Mouse (Mus musculus): ENCODE results near the gene Csnk1e. TPM values are rescaled to one million over a fixed set of nuclear protein-coding genes. Genes with fewer than 3 reads are reported as not detected.

Gene Csnk1e
- polyA plus RNA-seq (2016; fragmentation: Nextera tagmentation; extraction: Ambion mirVana): 152 and 170 TPM in 2 replicates

DNA sequence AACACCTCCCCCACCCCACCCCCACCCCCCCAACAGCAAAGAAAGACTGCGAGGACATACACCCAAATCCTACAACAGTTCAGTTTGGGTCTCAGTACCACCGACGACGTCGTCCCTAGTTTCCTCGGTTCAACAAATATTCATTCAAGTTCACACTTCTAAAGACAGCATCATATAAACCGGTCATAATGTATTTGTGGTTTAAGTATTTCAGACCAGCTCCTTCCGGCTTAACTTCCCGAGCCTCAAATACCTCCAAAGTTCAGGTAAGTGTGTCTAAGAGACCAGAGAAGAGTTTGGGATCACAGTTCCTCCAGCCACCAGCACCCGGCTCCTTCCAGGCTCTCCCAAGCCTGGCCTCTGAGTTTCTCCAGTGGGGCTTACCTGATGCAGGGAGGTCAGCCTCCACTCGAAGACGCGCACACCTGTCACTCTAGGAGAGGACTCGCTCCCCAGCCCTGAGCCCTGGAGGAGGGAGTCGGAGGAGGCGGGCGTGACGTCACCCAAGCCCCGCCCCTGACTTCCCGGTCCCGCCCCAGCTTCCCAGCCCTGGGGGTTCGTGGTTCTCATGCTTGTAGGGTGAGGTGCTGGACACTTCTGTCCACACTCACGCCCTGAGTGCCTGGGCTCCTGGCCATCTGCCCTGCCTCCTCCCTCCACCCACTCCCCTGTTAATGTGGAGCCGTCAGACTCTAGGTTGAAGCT, at the start of gene Csnk1e:
Gene Csnk1e, minus strand, starts transcription at position 461 of the 705 bp plus-strand sequence.
- peaks cover 26% of the 10 kb centered on the region for H3K4me1 ChIP-seq
- peak within 1 kb of the TSS; percentile 58; the same call in 1 of the 2 replicates for H3K27ac ChIP-seq
- no peaks in the 10 kb centered on the region for H3K36me3 ChIP-seq
- peak; percentile 82 for DNase-seq (ENCODE audit: low spot score)
- WGBS: 4% methylated on average over 24 of the region's 24 CpGs
- no peaks in the 10 kb centered on the region for H3K9me3 ChIP-seq (replicated peaks)
- peak within 1 kb of the TSS; percentile 48 for H3K4me3 ChIP-seq
- H3K27me3 ChIP-seq (ENCODE audit: low read depth, poor library complexity, severe bottlenecking): peaks cover 24% of the 10 kb centered on the region

DNA sequence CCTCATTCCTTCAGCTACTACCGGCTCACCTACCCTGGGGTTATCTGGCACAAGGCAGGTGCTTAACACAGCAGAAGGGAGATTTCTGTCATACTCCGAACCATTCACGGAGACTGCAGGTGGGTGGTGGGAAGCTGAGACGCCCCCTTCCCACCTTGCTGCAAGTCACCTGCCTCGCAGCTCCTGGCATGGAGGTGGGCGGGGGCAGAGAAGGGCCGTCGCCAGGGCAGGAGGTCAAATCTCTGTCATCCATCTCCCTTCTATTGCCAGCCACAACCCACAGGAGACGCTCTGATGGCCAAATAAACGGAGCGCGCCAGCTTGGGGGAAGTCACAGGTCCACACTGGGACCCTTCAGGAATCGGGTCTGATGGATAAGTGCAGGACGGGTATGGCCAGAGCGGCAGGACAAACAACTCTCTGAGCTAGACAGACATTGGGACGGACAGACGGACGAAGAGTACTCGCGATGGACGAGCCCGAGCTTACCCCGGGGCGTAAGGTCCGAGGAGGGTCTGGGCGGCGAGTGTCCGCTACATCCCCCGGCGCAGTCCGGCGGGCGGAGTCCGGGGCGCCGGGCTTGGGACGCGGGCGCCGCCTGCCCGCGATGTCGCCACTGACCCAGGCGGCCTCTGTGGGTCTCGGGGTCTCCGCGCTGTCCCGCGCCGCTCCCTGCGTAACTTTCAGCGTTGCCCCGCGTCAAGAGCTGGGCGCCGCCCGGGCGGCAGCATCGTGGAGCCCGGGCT, 49.5 kb upstream of the Csnk1e start, which contains the start of gene Kcnj4:
Gene Kcnj4, minus strand, starts transcription at position 535 of the 746 bp plus-strand sequence.
- no peak for DNase-seq (ENCODE audit: low spot score)
- under 1% methylated on average over 59 of the region's 60 CpGs for WGBS

DNA sequence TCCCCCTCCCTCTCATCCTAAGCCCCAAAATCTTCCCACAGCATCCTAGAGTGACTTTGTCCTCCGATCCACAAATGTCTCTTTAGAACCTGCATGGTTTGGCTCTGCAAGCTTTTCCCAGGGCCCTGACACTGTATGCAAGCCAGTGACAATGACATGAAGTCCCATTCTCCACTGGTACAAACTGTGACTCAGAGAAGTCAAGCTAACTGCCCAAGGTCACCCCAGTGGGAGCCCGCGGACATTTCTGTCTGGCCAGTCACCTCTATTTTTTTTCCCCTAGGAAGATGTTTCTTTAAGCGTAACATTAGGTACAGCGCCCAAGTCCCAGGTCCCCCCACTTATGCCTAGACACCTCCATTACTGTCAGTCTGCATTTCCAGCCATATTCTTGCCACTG, 48.1 kb upstream of the Csnk1e start:
- Histone ChIP-seq H3K27ac (no peak overlapping the region), H3K9me3 (replicated peaks) (no peaks in the 10 kb centered on the region), H3K4me3 (no peak overlapping the region), H3K4me1 (peaks cover 34% of the 10 kb centered on the region), H3K36me3 (no peaks in the 10 kb centered on the region), H3K27me3 (ENCODE audit: low read depth, poor library complexity, severe bottlenecking) (peaks cover 100% of the 10 kb centered on the region)
- no peak for DNase-seq (ENCODE audit: low spot score)
- WGBS: 82% methylated on average over 5 of the region's 5 CpGs

More for the DNA sequence above, 49.5 kb upstream of the Csnk1e start, which contains the start of gene Kcnj4:
- H3K27ac ChIP-seq: peak within 1 kb of the TSS; percentile 79
- peaks cover 100% of the 10 kb centered on the region for H3K27me3 ChIP-seq (ENCODE audit: low read depth, poor library complexity, severe bottlenecking)
- H3K4me1 ChIP-seq: peaks cover 29% of the 10 kb centered on the region
- peak within 1 kb of the TSS; percentile 75 for H3K4me3 ChIP-seq
- H3K9me3 ChIP-seq (replicated peaks): no peaks in the 10 kb centered on the region
- no peaks in the 10 kb centered on the region for H3K36me3 ChIP-seq

DNA sequence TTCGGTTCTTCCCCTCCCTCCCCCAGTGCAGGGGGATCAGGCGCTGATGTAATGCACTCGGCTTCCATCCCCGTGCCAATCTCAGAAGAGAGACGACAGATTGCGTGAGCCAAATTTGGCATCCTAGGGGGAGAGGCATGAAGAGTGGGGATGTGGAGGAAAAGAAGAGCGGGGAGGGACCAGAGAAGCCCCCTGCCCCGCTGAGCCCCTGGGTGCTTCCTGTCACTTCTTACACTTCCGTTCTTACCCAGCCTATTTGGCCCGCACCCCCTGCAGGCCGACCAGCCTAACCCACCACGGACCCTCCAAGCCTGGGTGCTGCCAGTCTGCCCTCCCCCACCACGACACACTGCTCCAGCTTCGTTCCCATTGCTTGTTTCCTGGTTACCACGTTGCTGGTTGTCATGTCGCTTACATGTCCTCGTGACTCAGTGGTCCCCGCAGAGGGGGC, 47.5 kb upstream of the Csnk1e start:
- no peak overlapping the region for H3K4me3 ChIP-seq
- H3K4me1 ChIP-seq: peaks cover 34% of the 10 kb centered on the region
- no peaks in the 10 kb centered on the region for H3K36me3 ChIP-seq
- 16% methylated on average over 18 of the region's 18 CpGs for WGBS
- peaks cover 100% of the 10 kb centered on the region for H3K27me3 ChIP-seq (ENCODE audit: low read depth, poor library complexity, severe bottlenecking)
- DNase-seq (ENCODE audit: low spot score): no peak
- H3K9me3 ChIP-seq (replicated peaks): no peaks in the 10 kb centered on the region
- no peak overlapping the region for H3K27ac ChIP-seq

DNA sequence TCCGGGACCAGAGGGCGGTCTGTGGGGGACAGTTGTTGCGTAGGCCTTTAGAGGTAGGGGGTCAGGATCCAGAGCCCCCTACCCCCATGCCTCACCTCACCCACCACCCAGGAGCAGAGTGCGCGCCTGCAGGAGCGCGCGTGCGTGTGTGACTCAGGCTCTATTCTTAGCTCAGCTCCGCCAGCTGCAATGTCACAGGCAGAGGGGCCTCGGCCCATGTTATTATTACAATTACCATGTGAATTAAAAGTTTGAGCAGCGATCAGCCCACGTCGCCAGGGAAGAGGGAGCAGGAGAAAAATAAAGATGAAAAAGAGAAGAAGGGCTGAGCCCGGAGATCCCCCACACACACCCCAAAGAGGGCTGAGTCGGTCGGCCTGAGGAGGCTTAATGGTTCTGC, 44.7 kb upstream of the Csnk1e start:
- DNase-seq (ENCODE audit: low spot score): no peak
- 80% methylated on average over 17 of the region's 17 CpGs for WGBS
- Histone ChIP-seq H3K4me3 (no peak overlapping the region), H3K36me3 (no peaks in the 10 kb centered on the region), H3K27me3 (ENCODE audit: low read depth, poor library complexity, severe bottlenecking) (peaks cover 89% of the 10 kb centered on the region), H3K27ac (no peak overlapping the region), H3K4me1 (peaks cover 15% of the 10 kb centered on the region), H3K9me3 (replicated peaks) (no peaks in the 10 kb centered on the region)

DNA sequence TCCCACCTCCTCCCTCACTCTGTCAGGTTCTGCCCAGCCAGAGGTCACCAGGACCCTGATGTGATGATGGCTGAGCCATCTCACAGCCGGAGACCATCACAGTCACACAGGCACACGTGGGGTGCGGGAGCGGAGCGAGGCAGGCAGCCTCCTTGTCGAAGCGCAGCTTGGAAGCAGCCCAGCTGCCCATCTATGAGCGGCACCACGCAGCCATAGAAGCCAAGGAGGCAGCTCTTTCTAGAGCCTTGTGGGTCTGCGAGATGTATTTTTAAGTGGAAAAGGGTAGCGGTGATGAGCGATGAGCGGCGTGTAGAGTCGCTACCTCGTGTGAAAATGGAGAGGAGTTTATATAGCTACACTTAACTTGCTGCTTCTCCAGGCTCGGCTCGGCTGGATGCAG, 38.2 kb upstream of the Csnk1e start:
- no peaks in the 10 kb centered on the region for H3K4me1 ChIP-seq
- no peaks in the 10 kb centered on the region for H3K9me3 ChIP-seq (replicated peaks)
- no peak for DNase-seq (ENCODE audit: low spot score)
- WGBS: 51% methylated on average over 18 of the region's 18 CpGs
- H3K27me3 ChIP-seq (ENCODE audit: low read depth, poor library complexity, severe bottlenecking): peaks cover 86% of the 10 kb centered on the region
- H3K4me3 ChIP-seq: no peak overlapping the region
- H3K36me3 ChIP-seq: no peaks in the 10 kb centered on the region
- H3K27ac ChIP-seq: no peak overlapping the region

DNA sequence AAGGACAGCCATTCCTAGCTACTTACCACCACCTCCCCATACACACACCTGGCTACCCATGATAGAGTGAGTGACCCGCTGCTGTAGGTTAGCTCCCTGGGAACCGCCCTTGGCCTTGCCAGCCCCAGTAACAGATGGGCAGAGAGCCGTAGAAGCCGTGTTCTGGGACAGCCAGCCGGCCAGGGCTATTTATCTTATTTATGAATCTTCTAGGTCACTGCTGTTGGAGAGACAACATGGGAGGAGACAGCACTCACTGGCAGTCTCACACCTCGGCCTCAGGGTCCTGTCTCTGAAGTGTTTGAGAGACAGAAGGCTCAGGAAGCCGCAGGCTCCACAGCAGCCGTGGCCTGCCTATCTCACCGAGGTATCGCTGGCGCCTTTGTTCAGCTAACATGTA, 34.1 kb upstream of the Csnk1e start:
- no peaks in the 10 kb centered on the region for H3K4me1 ChIP-seq
- H3K27me3 ChIP-seq (ENCODE audit: low read depth, poor library complexity, severe bottlenecking): peaks cover 61% of the 10 kb centered on the region
- WGBS: 77% methylated on average over 11 of the region's 11 CpGs
- no peak for DNase-seq (ENCODE audit: low spot score)
- H3K27ac ChIP-seq: no peak overlapping the region
- H3K36me3 ChIP-seq: no peaks in the 10 kb centered on the region
- no peak overlapping the region for H3K4me3 ChIP-seq
- no peaks in the 10 kb centered on the region for H3K9me3 ChIP-seq (replicated peaks)

DNA sequence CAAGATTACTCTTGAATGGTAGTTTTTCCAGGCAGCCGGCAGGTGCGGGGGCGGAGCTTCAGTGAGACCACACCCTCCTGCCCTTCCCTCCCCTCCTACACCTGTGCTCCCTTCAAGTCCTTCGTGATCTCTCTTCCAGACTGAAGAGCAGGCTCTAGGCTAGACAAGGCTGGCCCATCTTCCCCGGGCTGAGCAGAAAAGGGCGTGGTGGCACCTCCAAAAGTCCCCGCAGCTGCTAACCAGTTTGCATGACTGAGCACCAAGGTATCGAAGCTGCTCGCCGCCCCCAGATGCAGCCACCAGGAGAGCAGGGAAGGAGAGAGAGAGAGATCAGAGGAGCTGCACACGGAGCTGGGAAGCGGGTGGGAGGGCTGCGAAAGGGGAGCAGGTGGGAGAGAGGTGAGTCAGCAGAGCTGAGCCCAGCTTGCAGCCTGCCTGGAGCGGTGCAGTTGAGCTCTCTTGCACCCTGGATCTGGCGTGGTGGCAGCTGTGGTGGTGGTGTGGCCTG, 25.9 kb upstream of the Csnk1e start:
- Histone ChIP-seq H3K4me1 (0 out of 2 replicates have a peak, but pooled peaks cover 8% of the 10 kb centered on the region), H3K27me3 (ENCODE audit: low read depth, poor library complexity, severe bottlenecking) (peaks cover 56% of the 10 kb centered on the region), H3K4me3 (no peak overlapping the region), H3K36me3 (no peaks in the 10 kb centered on the region), H3K27ac (no peak overlapping the region), H3K9me3 (replicated peaks) (no peaks in the 10 kb centered on the region)
- DNase-seq (ENCODE audit: low spot score): no peak
- WGBS: 8% methylated on average over 15 of the region's 15 CpGs

DNA sequence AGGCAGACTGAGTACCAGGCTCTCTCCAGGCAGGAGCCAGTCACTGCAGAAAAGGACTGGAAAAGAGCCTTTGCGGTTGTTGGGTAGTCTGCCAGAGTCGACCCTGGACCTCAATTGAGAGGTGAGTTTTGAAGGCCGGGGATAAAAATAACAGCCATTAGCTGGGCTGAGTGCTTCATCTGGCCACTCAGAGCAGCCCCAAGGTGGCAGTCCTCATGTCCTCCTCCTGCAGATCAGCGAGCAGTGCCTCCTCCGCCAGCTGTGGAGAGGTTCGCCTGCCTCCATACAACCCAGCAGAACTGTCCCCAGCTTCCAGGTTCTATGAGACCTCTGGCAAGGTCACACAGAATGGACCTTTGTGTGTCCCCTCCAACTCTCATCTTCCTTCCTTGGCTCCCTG, 21.9 kb upstream of the Csnk1e start:
- DNase-seq (ENCODE audit: low spot score): no peak
- Histone ChIP-seq H3K4me3 (no peak overlapping the region), H3K27me3 (ENCODE audit: low read depth, poor library complexity, severe bottlenecking) (peaks cover 42% of the 10 kb centered on the region), H3K36me3 (no peaks in the 10 kb centered on the region), H3K27ac (no peak overlapping the region), H3K4me1 (0 out of 2 replicates have a peak, but pooled peaks cover 8% of the 10 kb centered on the region), H3K9me3 (replicated peaks) (no peaks in the 10 kb centered on the region)
- WGBS: 55% methylated on average over 6 of the region's 6 CpGs

DNA sequence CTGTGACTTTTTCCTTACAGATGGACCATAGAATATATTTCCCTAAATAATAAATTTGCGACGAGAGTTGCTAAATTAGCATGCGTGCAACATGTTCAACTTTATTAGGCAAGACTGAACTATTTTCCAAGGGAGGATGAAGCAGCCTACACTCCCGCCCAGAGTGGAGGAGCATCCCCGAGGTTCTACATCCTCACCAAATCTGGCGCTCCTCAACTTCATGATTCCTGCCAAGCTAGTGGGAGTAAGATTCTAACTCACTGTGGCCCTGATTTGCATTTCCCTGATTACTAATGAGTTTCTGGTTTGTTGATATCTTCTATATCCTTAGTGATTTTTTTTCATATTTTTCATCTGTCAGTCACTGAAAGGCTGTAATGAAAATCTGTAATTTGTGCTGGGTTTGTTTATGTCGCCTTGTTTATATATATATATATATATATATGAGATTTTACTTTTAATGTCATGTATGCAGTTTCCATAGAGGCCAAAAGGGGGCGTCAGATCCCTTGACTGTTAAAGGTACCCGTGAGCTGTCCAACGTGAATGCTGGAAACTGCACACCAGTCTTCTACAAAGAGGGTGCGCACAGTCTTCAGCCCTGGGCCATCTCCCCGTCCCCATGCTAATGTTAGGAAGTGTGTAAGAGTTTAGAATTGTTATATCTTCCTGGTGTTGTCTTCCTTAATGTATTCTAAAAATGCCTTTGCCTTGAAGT, 18.4 kb upstream of the Csnk1e start:
- Histone ChIP-seq H3K4me3 (no peak overlapping the region), H3K27me3 (ENCODE audit: low read depth, poor library complexity, severe bottlenecking) (peaks cover 8% of the 10 kb centered on the region), H3K9me3 (replicated peaks) (no peaks in the 10 kb centered on the region), H3K36me3 (no peaks in the 10 kb centered on the region), H3K27ac (no peak overlapping the region), H3K4me1 (peaks cover 18% of the 10 kb centered on the region)
- 57% methylated on average over 12 of the region's 12 CpGs for WGBS
- DNase-seq (ENCODE audit: low spot score): no peak

DNA sequence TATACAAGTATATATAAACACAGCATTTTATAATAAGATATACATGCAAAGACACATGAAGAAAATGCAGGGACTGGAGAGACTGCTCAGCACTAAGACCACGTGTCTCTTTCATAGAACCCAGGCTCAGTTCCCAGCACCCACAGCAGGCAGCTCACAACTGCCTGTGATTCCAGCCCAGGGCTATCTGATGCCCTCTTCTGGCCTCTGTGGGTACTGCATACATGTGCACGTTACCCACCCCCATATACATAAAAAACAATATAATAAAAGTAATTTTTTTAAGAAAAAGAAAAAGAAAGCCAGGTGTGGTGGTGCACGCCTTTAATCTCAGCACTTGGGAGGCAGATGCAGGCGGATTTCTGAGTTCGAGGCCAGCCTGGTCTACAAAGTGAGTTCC, 17.7 kb upstream of the Csnk1e start:
- Histone ChIP-seq H3K27me3 (ENCODE audit: low read depth, poor library complexity, severe bottlenecking) (peaks cover under 1% of the 10 kb centered on the region; the same call in 1 of the 2 replicates), H3K9me3 (replicated peaks) (no peaks in the 10 kb centered on the region), H3K4me3 (no peak overlapping the region), H3K36me3 (no peaks in the 10 kb centered on the region), H3K4me1 (peaks cover 18% of the 10 kb centered on the region), H3K27ac (no peak overlapping the region)
- no peak for DNase-seq (ENCODE audit: low spot score)
- WGBS: 82% methylated on average over 5 of the region's 5 CpGs

DNA sequence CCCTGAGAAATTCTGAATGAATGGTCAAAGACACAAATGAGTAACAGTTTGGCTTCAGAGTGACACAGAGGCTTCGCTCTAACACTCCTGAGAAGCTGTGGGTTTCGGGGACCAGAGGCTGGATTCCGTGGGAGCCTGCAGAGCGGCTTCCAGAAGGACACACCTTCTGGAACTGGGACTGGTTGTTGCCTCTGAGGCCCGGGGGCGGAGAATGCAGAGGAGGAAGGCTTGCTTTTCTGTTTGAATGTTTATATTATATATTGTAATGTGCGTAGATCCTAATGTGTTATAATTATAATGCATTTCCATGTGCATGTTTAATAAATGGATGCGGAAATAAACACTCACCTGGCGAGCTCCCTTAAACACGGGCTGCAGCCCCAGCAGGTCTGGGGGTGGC, 15.7 kb upstream of the Csnk1e start:
- Histone ChIP-seq H3K4me1 (peaks cover 14% of the 10 kb centered on the region), H3K27me3 (ENCODE audit: low read depth, poor library complexity, severe bottlenecking) (peaks cover 10% of the 10 kb centered on the region; the same call in 1 of the 2 replicates), H3K36me3 (no peaks in the 10 kb centered on the region), H3K27ac (no peak overlapping the region), H3K9me3 (replicated peaks) (no peaks in the 10 kb centered on the region), H3K4me3 (peak overlapping the region; percentile 34)
- WGBS: 53% methylated on average over 10 of the region's 10 CpGs
- no peak for DNase-seq (ENCODE audit: low spot score)

All from limb, embryonic 10.5 days (tissue).